8 mouse cellular contexts compared by ENCODE assay signal in genomic region chr14:55584702-55585565, GRCm38 (mm10). TPM values are rescaled to one million over a fixed set of nuclear protein-coding genes. Genes with fewer than 3 reads are reported as not detected.
DNase-seq lines count a peak whose midpoint lies in the region; ATAC-seq and TF ChIP-seq lines count a peak whose summit lies in the region.

Gene Emc9, minus strand, starts transcription at chr14:55585302.

- no peak for TF ChIP-seq CTCF in Patski (IDR thresholded peaks at IDR 0.05)

- H3K4me3 ChIP-seq in hindbrain, embryonic 12.5 days: peak within 1 kb of the TSS; percentile 43

- POLR2A ChIA-PET in Patski (lab: Charles Lee): no interaction called here

- H3K9me3 ChIP-seq in hindbrain, embryonic 12.5 days (replicated peaks): no peaks in the 10 kb centered on the region

- no peak for DNase-seq in Patski (ENCODE audit: low read depth, low spot score)
- peak; percentile 89 for DNase-seq in cerebellum, adult 9-11 months
- DNase-seq in frontal cortex, adult 2 months (ENCODE audit: extremely low spot score in 1 of 2, low spot score in 1 of 2): peak in 1 of 2 experiments; percentile 71
- DNase-seq in layer of hippocampus, postnatal 25 days (ENCODE audit: extremely low spot score in 1 of 2, low spot score in 1 of 2): peak; percentile 42 to 54
- DNase-seq in lung, postnatal 14 days: peak; percentile 82
- DNase-seq in ovary, postnatal 36 days (ENCODE audit: low spot score): peak; percentile 82
- DNase-seq in thymus, postnatal 36 days: peak; percentile 45 to 47

- peaks cover 33% of the 10 kb centered on the region for H3K36me3 ChIP-seq in hindbrain, embryonic 12.5 days

- in situ Hi-C loops in Patski (cut with MboI; ENCODE audit: low pct_unique_long_range_greater_than_20kb): loop anchor here (25.0 kb wide), 1 partner anchor 698 kb away; the partner anchor contains the start of genes Bcl2l2, Gm20521, Pabpn1 and Ppp1r3e

- no peaks in the 10 kb centered on the region for H3K27me3 ChIP-seq in Patski
- peaks cover 3% of the 10 kb centered on the region for H3K27me3 ChIP-seq in hindbrain, embryonic 12.5 days

- H3K4me2 ChIP-seq in hindbrain, embryonic 12.5 days (replicated peaks): peak within 1 kb of the TSS; percentile 75

- no peak within 1 kb of the TSS for H3K27ac ChIP-seq in hindbrain, embryonic 12.5 days

- H3K9ac ChIP-seq in hindbrain, embryonic 12.5 days: peak within 1 kb of the TSS; percentile 63

- peaks cover 11% of the 10 kb centered on the region for H3K4me1 ChIP-seq in hindbrain, embryonic 12.5 days

- CTCF ChIA-PET in Patski (lab: Charles Lee): interaction anchor here (1.1 to 1.5 kb wide), 3 partner anchors 17 to 28 kb away, joined by 3 to 4 read pairs (median 3); no protein-coding TSS in a partner anchor

- 2% methylated on average over 43 of the region's 43 CpGs for WGBS in hindbrain, embryonic 12.5 days

- peak; percentile 25 for ATAC-seq in Patski
- peak; percentile 79 for ATAC-seq in hindbrain, embryonic 12.5 days (ENCODE audit: low FRiP score)

RNA-seq across cellular contexts. Expression of gene Emc9, which starts in this region (rescaled TPM):
- polyA plus RNA-seq in Patski (2021): 7.3 TPM
- 56.3 and 58.2 TPM in 2 replicates for polyA plus RNA-seq in frontal cortex, adult 2 months (2012; rRNA removed)
- 8.5 and 9.0 TPM in 2 replicates for polyA plus RNA-seq in hindbrain, embryonic 12.5 days (2016; fragmentation: Nextera tagmentation; extraction: Ambion mirVana)
- 10 to 100 TPM; 47.2 to 56.6 TPM for total RNA-seq in layer of hippocampus, postnatal 25 days (2021)
